Mouse (Mus musculus) CH12.LX (cell line): Measurements from ENCODE around the gene Dhrs7b. TPM values are rescaled to one million over a fixed set of nuclear protein-coding genes. Genes with fewer than 3 reads are reported as not detected.
A peak's percentile ranks its signal among the peaks of the same experiment; 100 is the strongest.

ENCODE experiments used
- DNase-seq: peaks from one replicate; pipeline ENCODE4 v3.0.0-alpha.2; 2013; ENCODE audit errors: extremely low read depth
- H3K27ac ChIP-seq: 2 replicates; pipeline ENCODE4 v1.5.1; 2012; ENCODE audit warnings: low read depth, mild to moderate bottlenecking, control low read depth, moderate library complexity; ENCODE audit not compliant: insufficient read depth
- H3K27me3 ChIP-seq: replicated peaks from 2 replicates; pipeline ENCODE3; 2012; ENCODE audit warnings: inconsistent platforms
- H3K36me3 ChIP-seq, 2 experiments: replicated peaks in 1 of 2; 2 replicates each; pipeline versions ENCODE3 to v1.6.1; 2012; ENCODE audit warnings: inconsistent platforms in 1 of 2, low read length in 1 of 2, mild to moderate bottlenecking in 1 of 2, mixed read lengths in 1 of 2, moderate library complexity in 1 of 2; ENCODE audit not compliant: control insufficient read depth in 1 of 2, insufficient read depth in 1 of 2
- H3K4me1 ChIP-seq, 2 experiments: 2 replicates each; pipeline ENCODE4 v1.6.1; 2012; ENCODE audit warnings: inconsistent platforms in 1 of 2, moderate library complexity in 1 of 2; ENCODE audit not compliant: insufficient read depth in 2 of 2, control insufficient read depth in 1 of 2
- H3K4me2 ChIP-seq: 2 replicates; pipeline ENCODE4 v1.6.1; 2012; ENCODE audit warnings: low read depth, mild to moderate bottlenecking, control low read depth; ENCODE audit not compliant: poor library complexity, insufficient read depth, severe bottlenecking
- H3K4me3 ChIP-seq, 3 experiments: fragments of 150-350 bp in 1 of 3; sonication (generic) in 1 of 3; replicated peaks in 1 of 3; 2 replicates each; pipeline versions ENCODE3 to v1.5.1; 2011 to 2012; ENCODE audit warnings: low read depth in 2 of 3, low read length in 2 of 3, mild to moderate bottlenecking in 2 of 3, moderate library complexity in 2 of 3, control low read depth in 1 of 3, improper control_type of control experiment in 1 of 3, inconsistent platforms in 1 of 3, mixed read lengths in 1 of 3; ENCODE audit not compliant: poor library complexity in 1 of 3
- H3K79me2 ChIP-seq: replicated peaks from 2 replicates; pipeline ENCODE4 v1.6.1; 2012; ENCODE audit warnings: mild to moderate bottlenecking, moderate library complexity; ENCODE audit not compliant: control insufficient read depth, poor library complexity, insufficient read depth, severe bottlenecking; ENCODE audit errors: extremely low read depth
- H3K9ac ChIP-seq: 2 replicates; pipeline ENCODE4 v1.6.1; 2012; ENCODE audit warnings: low read depth, mild to moderate bottlenecking, control low read depth, moderate library complexity; ENCODE audit not compliant: insufficient read depth
- H3K9me3 ChIP-seq: replicated peaks from 2 replicates; pipeline ENCODE3; 2012; ENCODE audit warnings: low read length, inconsistent platforms, mixed read lengths
- ELF1 ChIP-seq: IDR thresholded peaks from 2 replicates; pipeline ENCODE4 v1.6.1; 2014; ENCODE audit warnings: low read depth, mild to moderate bottlenecking, inconsistent platforms, low read length, improper control_type of control experiment
- ETS1 ChIP-seq: conservative IDR thresholded peaks from 2 replicates; pipeline ENCODE4 v1.6.1; 2012; ENCODE audit warnings: low read depth, mild to moderate bottlenecking, inconsistent platforms, low read length, improper control_type of control experiment, moderate library complexity
- KAT2A ChIP-seq: IDR thresholded peaks from 2 replicates; pipeline ENCODE4 v1.6.1; 2012; ENCODE audit warnings: low read length, improper control_type of control experiment, inconsistent platforms; ENCODE audit not compliant: insufficient replicate concordance
- MAX ChIP-seq: IDR thresholded peaks from 2 replicates; pipeline ENCODE4 v1.6.1; 2011; ENCODE audit warnings: low read length, improper control_type of control experiment
- MAZ ChIP-seq: IDR thresholded peaks from 2 replicates; pipeline ENCODE4 v1.6.1; 2012; ENCODE audit warnings: low read depth, mild to moderate bottlenecking, inconsistent platforms, low read length, improper control_type of control experiment, moderate library complexity
- MXI1 ChIP-seq: IDR thresholded peaks from 2 replicates; pipeline ENCODE4 v1.6.1; 2011; ENCODE audit warnings: mild to moderate bottlenecking, low read depth, low read length, improper control_type of control experiment
- MYC ChIP-seq: IDR thresholded peaks from 2 replicates; pipeline ENCODE4 v1.6.1; 2011; ENCODE audit warnings: low read depth, mild to moderate bottlenecking, improper control_type of control experiment, low read length
- NELFE ChIP-seq: IDR thresholded peaks from 2 replicates; pipeline ENCODE4 v1.6.1; 2011; ENCODE audit warnings: low read depth, low read length, improper control_type of control experiment
- NRF1 ChIP-seq: IDR thresholded peaks from 2 replicates; pipeline ENCODE4 v1.6.1; 2014; ENCODE audit warnings: low read depth, mild to moderate bottlenecking, inconsistent platforms, low read length, improper control_type of control experiment, moderate library complexity
- PAX5 ChIP-seq: IDR thresholded peaks from 2 replicates; pipeline ENCODE4 v1.6.1; 2012; ENCODE audit warnings: low read length, inconsistent platforms, mixed read lengths
- POLR2A ChIP-seq: IDR thresholded peaks from 2 replicates; pipeline ENCODE4 v1.6.1; 2011; ENCODE audit warnings: low read depth, mild to moderate bottlenecking, improper control_type of control experiment, low read length
- POLR2AphosphoS2 ChIP-seq: IDR thresholded peaks from 2 replicates; pipeline ENCODE4 v1.6.1; 2011; ENCODE audit warnings: low read depth, low read length, improper control_type of control experiment
- RAD21 ChIP-seq: IDR thresholded peaks from 2 replicates; pipeline ENCODE4 v1.6.1; 2011; ENCODE audit warnings: low read depth, mild to moderate bottlenecking, low read length, improper control_type of control experiment, moderate library complexity
- RCOR1 ChIP-seq: conservative IDR thresholded peaks from 2 replicates; pipeline ENCODE4 v1.6.1; 2012; ENCODE audit warnings: low read depth, mild to moderate bottlenecking, inconsistent platforms, low read length, improper control_type of control experiment
- SMC3 ChIP-seq: IDR thresholded peaks from 2 replicates; pipeline ENCODE4 v1.6.1; 2011; ENCODE audit warnings: low read depth, low read length, improper control_type of control experiment
- TBP ChIP-seq: conservative IDR thresholded peaks from 2 replicates; pipeline ENCODE4 v1.6.1; 2011; ENCODE audit warnings: low read depth, low read length, improper control_type of control experiment
- TCF12 ChIP-seq: IDR thresholded peaks from 2 replicates; pipeline ENCODE4 v1.6.1; 2014; ENCODE audit warnings: low read depth, mild to moderate bottlenecking, inconsistent platforms, low read length, improper control_type of control experiment
- UBTF ChIP-seq: IDR thresholded peaks from 2 replicates; pipeline ENCODE4 v1.6.1; 2012; ENCODE audit warnings: low read depth, mild to moderate bottlenecking, inconsistent platforms, low read length, improper control_type of control experiment, moderate library complexity
- ZC3H11A ChIP-seq: IDR thresholded peaks from 2 replicates; pipeline ENCODE4 v1.6.1; 2012; ENCODE audit warnings: low read depth, mild to moderate bottlenecking, inconsistent platforms, low read length, improper control_type of control experiment
- dilution Hi-C: fragments of 300-500 bp; cut with MboI; formaldehyde crosslinking; loops from 2 replicates; pipeline ENCODE4 v1.14.3; 2020; ENCODE audit warnings: low sequenced_read_pairs; ENCODE audit not compliant: extremely low pct_unique_long_range_greater_than_20kb, extremely low pct_ligation_motif_present
- in situ Hi-C: fragments of 300-500 bp; cut with MboI; formaldehyde crosslinking; loops from 3 replicates; pipeline ENCODE4 v1.14.3; 2019; ENCODE audit warnings: low sequenced_read_pairs, low pct_ligation_motif_present, low pct_unique_long_range_greater_than_20kb, mixed read lengths
- polyA plus RNA-seq: library from polyadenylated mRNA; unstranded; fragments of >175 nt; gene quantifications from 2 replicates; pipeline ENCODE4 v1.2.1, GENCODE M21; 2012; ENCODE audit warnings: low read depth; ENCODE audit not compliant: insufficient read length
- total RNA-seq, 2 experiments: library from RNA; depleted of rRNA; stranded (reverse); fragments of 300-350 nt in 1 of 2; fragments of >200 nt in 1 of 2; gene quantifications; 2 replicates each; pipeline ENCODE4 v1.2.3; 2012 to 2014

The Dhrs7b gene
- total and polyA plus RNA-seq, 3 experiments: 43.3 to 63.5 (median 59.2) TPM

- Histone ChIP-seq H3K27ac (no peak overlapping the region), H3K4me2 (no peak overlapping the region), H3K9ac (no peak overlapping the region), H3K9me3 (no peaks in the 10 kb centered on the region), H3K27me3 (no peaks in the 10 kb centered on the region), H3K4me1 (peaks cover 0 to 24% of the 10 kb centered on the region in 2 experiments; a peak in 1 of 4 replicates), H3K4me3 (no peak overlapping the region), H3K79me2 (peaks cover 72% of the 10 kb centered on the region), H3K36me3 (peaks cover 54 to 93% of the 10 kb centered on the region in 2 experiments)
- dilution Hi-C loops: no loop called here
- in situ Hi-C loops: no loop called here
- no peak for DNase-seq
- 0 out of 2 replicates have a peak, but pooled peaks have one; percentile 21 for TF ChIP-seq POLR2A
- no peak for TF ChIP-seq MXI1
- no peak for TF ChIP-seq KAT2A
Measured at GRCm38 (mm10) chr11:60864916-60865315, 34.5 kb downstream of the Dhrs7b start.

DNA sequence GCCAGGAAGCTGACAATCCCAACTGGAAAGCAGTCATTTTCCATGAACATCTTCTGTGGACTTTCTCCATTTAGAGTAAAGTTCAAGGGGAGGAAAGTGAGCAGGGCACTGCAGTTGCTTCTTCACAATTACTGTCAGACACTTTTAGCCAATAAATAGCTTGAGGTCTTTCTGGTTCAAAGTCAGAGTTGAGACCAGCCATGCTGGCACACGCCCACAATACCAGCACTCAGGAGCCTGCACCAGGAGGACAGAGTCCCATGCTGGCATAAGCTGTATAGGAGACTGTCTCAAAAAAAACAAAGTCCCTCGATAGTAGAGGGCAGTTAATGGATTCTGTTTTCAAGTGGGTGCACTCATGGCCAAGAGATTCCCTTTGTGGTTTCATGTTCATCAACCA lies 35.6 kb downstream of the Dhrs7b start:
- Histone ChIP-seq H3K4me1 (peaks cover 0 to 24% of the 10 kb centered on the region in 2 experiments; a peak in 1 of 4 replicates), H3K36me3 (peaks cover 54 to 93% of the 10 kb centered on the region in 2 experiments)
- in situ Hi-C loops: no loop called here

GRCm38 (mm10) chr11:60867456-60867855 lies 37.0 kb downstream of the Dhrs7b start:
- Histone ChIP-seq H3K9me3 (no peaks in the 10 kb centered on the region), H3K36me3 (peaks cover 44 to 93% of the 10 kb centered on the region in 2 experiments), H3K9ac (no peak overlapping the region), H3K27ac (no peak overlapping the region), H3K4me3 (no peak overlapping the region)
- dilution Hi-C loops: no loop called here
- DNase-seq: no peak
- no peak for TF ChIP-seq NRF1
- TF ChIP-seq POLR2AphosphoS2: peak; percentile 29; the same call in 1 of the 2 replicates
- TF ChIP-seq, all 38 proteins: peak for 1
- no peak overlapping the region for H3K4me2 ChIP-seq
- peaks cover 98% of the 10 kb centered on the region for H3K79me2 ChIP-seq
- peaks cover 0 to 25% of the 10 kb centered on the region in 2 experiments; a peak in 1 of 4 replicates for H3K4me1 ChIP-seq
- in situ Hi-C loops: no loop called here
- H3K27me3 ChIP-seq: no peaks in the 10 kb centered on the region

More for the DNA sequence above, 35.6 kb downstream of the Dhrs7b start:
- TF ChIP-seq TBP (no peak), RAD21 (no peak), MAZ (no peak), ZC3H11A (no peak), POLR2A (no peak; the same call in 1 of the 2 replicates), SMC3 (no peak), TCF12 (no peak), MYC (no peak), UBTF (no peak), ELF1 (no peak), NELFE (no peak), MAX (no peak), ETS1 (no peak), MXI1 (no peak), RCOR1 (no peak), PAX5 (no peak)
- dilution Hi-C loops: no loop called here
- Histone ChIP-seq H3K27ac (no peak overlapping the region), H3K27me3 (no peaks in the 10 kb centered on the region), H3K9me3 (no peaks in the 10 kb centered on the region), H3K4me2 (no peak overlapping the region), H3K4me3 (no peak overlapping the region), H3K9ac (no peak overlapping the region), H3K79me2 (peaks cover 84% of the 10 kb centered on the region)
- no peak for DNase-seq
